Mouse (Mus musculus): ENCODE measurements around the gene Crlf3. TPM values are rescaled to one million over a fixed set of nuclear protein-coding genes. Genes with fewer than 3 reads are reported as not detected.
"Not testable (repeated sequence)": the region's sequence is repeated elsewhere in the genome, so short reads cannot be mapped to it uniquely, and the experiment has no call there.

Gene Crlf3
- polyA plus RNA-seq, 1 experiment, result 9.2 TPM

GRCm38 (mm10) chr11:80043419-80043817, 37.4 kb downstream of the Crlf3 start:
- Histone ChIP-seq H3K36me3 (ENCODE audit: control insufficient read depth, insufficient read depth, low read length) (no peaks in the 10 kb centered on the region), H3K27ac (ENCODE audit: insufficient read depth, low read depth, low read length) (no peak overlapping the region), H3K4me3 (ENCODE audit: insufficient read depth, low read depth, low read length) (no peak overlapping the region), H3K27me3 (replicated peaks; ENCODE audit: control insufficient read depth, insufficient read depth, low read length) (no peaks in the 10 kb centered on the region), H3K4me1 (ENCODE audit: control insufficient read depth, insufficient read depth, low read length) (no peaks in the 10 kb centered on the region)
- WGBS, result 84% methylated on average over 8 of the region's 8 CpGs
- no peak for DNase-seq
- TF ChIP-seq POLR2A (IDR thresholded peaks at IDR 0.05; ENCODE audit: low read depth, low read length) (no peak), CTCF (conservative IDR thresholded peaks at IDR 0.05; ENCODE audit: insufficient read depth, insufficient read length, low read depth, low read length) (no peak)

- DNase-seq, result peak; percentile 68
- no peaks in the 10 kb centered on the region for H3K36me3 ChIP-seq (ENCODE audit: control insufficient read depth, insufficient read depth, low read length)
- H3K4me3 ChIP-seq (ENCODE audit: insufficient read depth, low read depth, low read length), result no peak overlapping the region
- no peaks in the 10 kb centered on the region for H3K27me3 ChIP-seq (replicated peaks; ENCODE audit: control insufficient read depth, insufficient read depth, low read length)
- no peaks in the 10 kb centered on the region for H3K4me1 ChIP-seq (ENCODE audit: control insufficient read depth, insufficient read depth, low read length)
- 48% methylated on average over 10 of the region's 10 CpGs for WGBS
- H3K27ac ChIP-seq (ENCODE audit: insufficient read depth, low read depth, low read length), result no peak overlapping the region
- TF ChIP-seq POLR2A (IDR thresholded peaks at IDR 0.05; ENCODE audit: low read depth, low read length) (no peak), CTCF (conservative IDR thresholded peaks at IDR 0.05; ENCODE audit: insufficient read depth, insufficient read length, low read depth, low read length) (peak; percentile 87)
These were observed 38.0 kb downstream of the Crlf3 start for GRCm38 (mm10) chr11:80042615-80043418.

GRCm38 (mm10) chr11:80037495-80037894, 43.3 kb downstream of the Crlf3 start:
- 82% methylated on average over 8 of the region's 8 CpGs for WGBS
- no peak overlapping the region for H3K27ac ChIP-seq (ENCODE audit: insufficient read depth, low read depth, low read length)
- no peak overlapping the region for H3K4me3 ChIP-seq (ENCODE audit: insufficient read depth, low read depth, low read length)
- no peak for TF ChIP-seq CTCF (conservative IDR thresholded peaks at IDR 0.05; ENCODE audit: insufficient read depth, insufficient read length, low read depth, low read length)
- TF ChIP-seq POLR2A (IDR thresholded peaks at IDR 0.05; ENCODE audit: low read depth, low read length), result no peak
- H3K27me3 ChIP-seq (replicated peaks; ENCODE audit: control insufficient read depth, insufficient read depth, low read length), result no peaks in the 10 kb centered on the region
- no peaks in the 10 kb centered on the region for H3K4me1 ChIP-seq (ENCODE audit: control insufficient read depth, insufficient read depth, low read length)
- DNase-seq, result no peak
- H3K36me3 ChIP-seq (ENCODE audit: control insufficient read depth, insufficient read depth, low read length), result no peaks in the 10 kb centered on the region; the same call in 1 of the 2 replicates

GRCm38 (mm10) chr11:80021306-80021705, 59.5 kb downstream of the Crlf3 start:
- peaks cover 9% of the 10 kb centered on the region for H3K36me3 ChIP-seq (ENCODE audit: control insufficient read depth, insufficient read depth, low read length)
- H3K4me3 ChIP-seq (ENCODE audit: insufficient read depth, low read depth, low read length), result no peak overlapping the region
- no peak overlapping the region for H3K27ac ChIP-seq (ENCODE audit: insufficient read depth, low read depth, low read length)
- no peaks in the 10 kb centered on the region for H3K4me1 ChIP-seq (ENCODE audit: control insufficient read depth, insufficient read depth, low read length)
- no peaks in the 10 kb centered on the region for H3K27me3 ChIP-seq (replicated peaks; ENCODE audit: control insufficient read depth, insufficient read depth, low read length)
- 91% methylated on average over 4 of the region's 4 CpGs for WGBS
- DNase-seq, result no peak
- no peak for TF ChIP-seq POLR2A (IDR thresholded peaks at IDR 0.05; ENCODE audit: low read depth, low read length)
- TF ChIP-seq CTCF (conservative IDR thresholded peaks at IDR 0.05; ENCODE audit: insufficient read depth, insufficient read length, low read depth, low read length), result no peak

- H3K27ac ChIP-seq (ENCODE audit: insufficient read depth, low read depth, low read length), result no peak overlapping the region
- H3K4me1 ChIP-seq (ENCODE audit: control insufficient read depth, insufficient read depth, low read length), result no peaks in the 10 kb centered on the region
- DNase-seq, result no peak
- no peaks in the 10 kb centered on the region for H3K27me3 ChIP-seq (replicated peaks; ENCODE audit: control insufficient read depth, insufficient read depth, low read length)
- H3K36me3 ChIP-seq (ENCODE audit: control insufficient read depth, insufficient read depth, low read length), result peaks cover 6% of the 10 kb centered on the region
- H3K4me3 ChIP-seq (ENCODE audit: insufficient read depth, low read depth, low read length), result no peak overlapping the region
- WGBS, result 72% methylated on average over 1 of the region's 1 CpGs
- TF ChIP-seq CTCF (conservative IDR thresholded peaks at IDR 0.05; ENCODE audit: insufficient read depth, insufficient read length, low read depth, low read length), result no peak
- TF ChIP-seq POLR2A (IDR thresholded peaks at IDR 0.05; ENCODE audit: low read depth, low read length), result no peak
These were observed 61.0 kb downstream of the Crlf3 start for GRCm38 (mm10) chr11:80019792-80020191.

GRCm38 (mm10) chr11:80016533-80016932, 64.3 kb downstream of the Crlf3 start:
- not testable (repeated sequence) for DNase-seq; H3K27ac ChIP-seq (ENCODE audit: insufficient read depth, low read depth, low read length); H3K36me3 ChIP-seq (ENCODE audit: control insufficient read depth, insufficient read depth, low read length); H3K4me1 ChIP-seq (ENCODE audit: control insufficient read depth, insufficient read depth, low read length); H3K27me3 ChIP-seq (replicated peaks; ENCODE audit: control insufficient read depth, insufficient read depth, low read length); H3K4me3 ChIP-seq (ENCODE audit: insufficient read depth, low read depth, low read length)
- 95% methylated on average over 5 of the region's 5 CpGs for WGBS

Other genes starting within 250 kb of the Crlf3 start
- 7.7 and 10.3 TPM in 2 replicates for gene Utp6, start 118.6 kb downstream of the Crlf3 start, polyA plus RNA-seq (2012; rRNA removed)
- 4.3 and 5.7 TPM in 2 replicates for gene Suz12, start 87.9 kb downstream of the Crlf3 start, polyA plus RNA-seq (2012; rRNA removed)
- 0.22 and 0.25 TPM in 2 replicates for gene Atad5, start 8.4 kb upstream of the Crlf3 start, polyA plus RNA-seq (2012; rRNA removed)
- gene Tefm, start 61.2 kb upstream of the Crlf3 start, polyA plus RNA-seq (2012; rRNA removed), result 10.2 and 12.3 TPM in 2 replicates
- 25.9 and 26.8 TPM in 2 replicates for gene Adap2, start 73.1 kb upstream of the Crlf3 start, polyA plus RNA-seq (2012; rRNA removed)
- 7.0 and 7.6 TPM in 2 replicates for gene Rnf135, start 102.9 kb upstream of the Crlf3 start, polyA plus RNA-seq (2012; rRNA removed)
- gene Rhot1, start 128.0 kb upstream of the Crlf3 start, polyA plus RNA-seq (2012; rRNA removed), result 13.7 and 18.3 TPM in 2 replicates
- 2.6 and 2.8 TPM in 2 replicates for gene Rhbdl3, start 219.9 kb upstream of the Crlf3 start, polyA plus RNA-seq (2012; rRNA removed)

Data from kidney, adult 2 months (tissue).